Mouse (Mus musculus): Measurements from ENCODE around the gene Rab4a. TPM values are rescaled to one million over a fixed set of nuclear protein-coding genes. Genes with fewer than 3 reads are reported as not detected.

Gene Rab4a
- polyA plus RNA-seq, 1 experiment, result 3.9 TPM

GRCm38 (mm10) chr8:123865786-123866185, 60.0 kb downstream of the Rab4a start:
- no peak overlapping the region for H3K27ac ChIP-seq (replicated peaks; ENCODE audit: low read depth, low read length)
- H3K4me3 ChIP-seq (ENCODE audit: insufficient read depth, low read depth, low read length), result no peak overlapping the region
- no peaks in the 10 kb centered on the region for H3K4me1 ChIP-seq (ENCODE audit: control insufficient read depth, insufficient read depth, insufficient read length, low read length)

- no peak overlapping the region for H3K4me3 ChIP-seq (ENCODE audit: insufficient read depth, low read depth, low read length)
- H3K4me1 ChIP-seq (ENCODE audit: control insufficient read depth, insufficient read depth, insufficient read length, low read length), result no peaks in the 10 kb centered on the region
- H3K27ac ChIP-seq (replicated peaks; ENCODE audit: low read depth, low read length), result no peak overlapping the region
Observed at GRCm38 (mm10) chr8:123866971-123867370, 61.2 kb downstream of the Rab4a start.

- Histone ChIP-seq H3K27ac (replicated peaks; ENCODE audit: low read depth, low read length) (no peak overlapping the region), H3K4me3 (ENCODE audit: insufficient read depth, low read depth, low read length) (no peak overlapping the region), H3K4me1 (ENCODE audit: control insufficient read depth, insufficient read depth, insufficient read length, low read length) (no peaks in the 10 kb centered on the region)
Observed at GRCm38 (mm10) chr8:123872048-123872447, 66.3 kb downstream of the Rab4a start.

GRCm38 (mm10) chr8:123873364-123873763, 67.6 kb downstream of the Rab4a start:
- no peak overlapping the region for H3K27ac ChIP-seq (replicated peaks; ENCODE audit: low read depth, low read length)
- no peaks in the 10 kb centered on the region for H3K4me1 ChIP-seq (ENCODE audit: control insufficient read depth, insufficient read depth, insufficient read length, low read length)
- H3K4me3 ChIP-seq (ENCODE audit: insufficient read depth, low read depth, low read length), result no peak overlapping the region

- Histone ChIP-seq H3K4me3 (ENCODE audit: insufficient read depth, low read depth, low read length) (no peak overlapping the region), H3K4me1 (ENCODE audit: control insufficient read depth, insufficient read depth, insufficient read length, low read length) (no peaks in the 10 kb centered on the region), H3K27ac (replicated peaks; ENCODE audit: low read depth, low read length) (no peak overlapping the region)
Observed at GRCm38 (mm10) chr8:123874324-123874723, 68.5 kb downstream of the Rab4a start.

- Histone ChIP-seq H3K27ac (replicated peaks; ENCODE audit: low read depth, low read length) (no peak overlapping the region), H3K4me3 (ENCODE audit: insufficient read depth, low read depth, low read length) (no peak overlapping the region), H3K4me1 (ENCODE audit: control insufficient read depth, insufficient read depth, insufficient read length, low read length) (no peaks in the 10 kb centered on the region)
Observed at GRCm38 (mm10) chr8:123877865-123878264, 72.1 kb downstream of the Rab4a start.

- Histone ChIP-seq H3K27ac (replicated peaks; ENCODE audit: low read depth, low read length) (no peak overlapping the region), H3K4me1 (ENCODE audit: control insufficient read depth, insufficient read depth, insufficient read length, low read length) (no peaks in the 10 kb centered on the region), H3K4me3 (ENCODE audit: insufficient read depth, low read depth, low read length) (no peak overlapping the region)
Observed at GRCm38 (mm10) chr8:123880271-123880670, 74.5 kb downstream of the Rab4a start.

GRCm38 (mm10) chr8:123880821-123881350, 75.1 kb downstream of the Rab4a start:
- Histone ChIP-seq H3K27ac (replicated peaks; ENCODE audit: low read depth, low read length) (no peak overlapping the region), H3K4me3 (ENCODE audit: insufficient read depth, low read depth, low read length) (no peak overlapping the region)

GRCm38 (mm10) chr8:123882412-123882811, 76.6 kb downstream of the Rab4a start:
- Histone ChIP-seq H3K27ac (replicated peaks; ENCODE audit: low read depth, low read length) (no peak overlapping the region), H3K4me1 (ENCODE audit: control insufficient read depth, insufficient read depth, insufficient read length, low read length) (no peaks in the 10 kb centered on the region), H3K4me3 (ENCODE audit: insufficient read depth, low read depth, low read length) (no peak overlapping the region; the same call in 1 of the 2 replicates)

More at GRCm38 (mm10) chr8:123880821-123881350, 75.1 kb downstream of the Rab4a start:
- H3K4me1 ChIP-seq (ENCODE audit: control insufficient read depth, insufficient read depth, insufficient read length, low read length), result no peaks in the 10 kb centered on the region

- Histone ChIP-seq H3K27ac (replicated peaks; ENCODE audit: low read depth, low read length) (no peak overlapping the region), H3K4me3 (ENCODE audit: insufficient read depth, low read depth, low read length) (no peak overlapping the region), H3K4me1 (ENCODE audit: control insufficient read depth, insufficient read depth, insufficient read length, low read length) (no peaks in the 10 kb centered on the region)
Observed at GRCm38 (mm10) chr8:123883094-123883493, 77.3 kb downstream of the Rab4a start.

Other genes with a start within 250 kb of the Rab4a start
- gene Rhou, start 152.1 kb upstream of the Rab4a start, polyA plus RNA-seq (2012; ENCODE audit: insufficient read depth, insufficient read length, missing spikeins), result 14.6 and 17.3 TPM in 2 replicates
- not detected in 2 replicates for gene Ccsap, start 54.2 kb downstream of the Rab4a start, polyA plus RNA-seq (2012; ENCODE audit: insufficient read depth, insufficient read length, missing spikeins)
- 533 and 551 TPM in 2 replicates for gene Acta1, start 88.8 kb downstream of the Rab4a start, polyA plus RNA-seq (2012; ENCODE audit: insufficient read depth, insufficient read length, missing spikeins)
- 5.9 and 7.7 TPM in 2 replicates for gene Nup133, start 143.3 kb downstream of the Rab4a start, polyA plus RNA-seq (2012; ENCODE audit: insufficient read depth, insufficient read length, missing spikeins)
- 17.2 and 18.7 TPM in 2 replicates for gene Abcb10, start 177.1 kb downstream of the Rab4a start, polyA plus RNA-seq (2012; ENCODE audit: insufficient read depth, insufficient read length, missing spikeins)
- 9.2 and 9.5 TPM in 2 replicates for gene Taf5l, start 215.4 kb downstream of the Rab4a start, polyA plus RNA-seq (2012; ENCODE audit: insufficient read depth, insufficient read length, missing spikeins)
- gene Urb2, start 215.5 kb downstream of the Rab4a start, polyA plus RNA-seq (2012; ENCODE audit: insufficient read depth, insufficient read length, missing spikeins), result 1.2 and 1.5 TPM in 2 replicates